Mouse (Mus musculus): ENCODE results near the gene Cd209c. TPM values are rescaled to one million over a fixed set of nuclear protein-coding genes. Genes with fewer than 3 reads are reported as not detected.

Gene Cd209c
- under 1 TPM in 1 of 2 experiments, not detected in 1; 0.34 TPM for total RNA-seq (2021)

DNA sequence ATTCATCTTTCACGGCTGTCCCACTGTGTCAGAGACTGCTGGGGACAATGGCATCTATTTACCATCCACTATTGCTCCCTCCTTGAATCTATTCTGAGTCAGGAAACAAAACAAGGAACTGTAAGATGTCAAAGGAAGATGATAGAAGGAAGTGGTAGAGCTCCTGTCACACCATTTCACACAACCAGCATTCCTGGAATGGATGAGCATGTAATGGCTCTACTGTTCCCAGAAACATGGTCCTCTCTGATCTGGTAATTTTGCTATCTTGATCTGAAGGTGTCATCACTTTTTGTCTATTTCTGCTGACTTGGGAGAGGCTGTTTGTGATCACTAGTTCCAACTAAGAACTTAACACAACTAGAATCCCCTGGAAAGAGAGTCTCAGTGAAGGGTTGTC is at the start of gene Cd209c:
TSS of gene Cd209c (minus strand) at position 101 of the 400 bp plus-strand sequence.
- intact Hi-C loops (cut with DNase I): loop anchor here (5.0 kb wide), 1 partner anchor 237 kb away; no protein-coding TSS in a partner anchor
- DNase-seq (ENCODE audit: low spot score in 2 of 2): no peak

DNA sequence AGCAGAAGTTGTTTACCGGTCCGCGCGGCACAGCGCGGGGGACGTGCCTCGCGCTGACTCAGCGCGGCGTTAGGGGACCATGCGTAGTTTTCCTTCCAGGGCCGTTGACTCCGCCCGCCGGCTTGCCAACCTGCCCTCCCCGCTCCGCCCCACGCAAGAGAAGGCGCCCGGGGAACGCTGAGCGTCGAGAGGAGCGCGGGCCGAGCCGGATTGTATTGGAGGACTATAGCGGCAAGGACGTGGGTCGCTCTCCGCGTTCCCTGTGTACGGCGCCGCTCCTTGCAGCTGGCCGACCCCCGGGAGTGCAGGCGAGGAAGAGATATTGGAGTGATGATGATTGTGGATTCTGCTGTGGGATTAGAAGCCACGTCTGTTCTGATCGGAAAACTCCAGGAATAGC is 39.7 kb upstream of the Cd209c start:
- intact Hi-C loops (cut with DNase I): no loop called here
- DNase-seq (ENCODE audit: low spot score in 2 of 2): no peak

DNA sequence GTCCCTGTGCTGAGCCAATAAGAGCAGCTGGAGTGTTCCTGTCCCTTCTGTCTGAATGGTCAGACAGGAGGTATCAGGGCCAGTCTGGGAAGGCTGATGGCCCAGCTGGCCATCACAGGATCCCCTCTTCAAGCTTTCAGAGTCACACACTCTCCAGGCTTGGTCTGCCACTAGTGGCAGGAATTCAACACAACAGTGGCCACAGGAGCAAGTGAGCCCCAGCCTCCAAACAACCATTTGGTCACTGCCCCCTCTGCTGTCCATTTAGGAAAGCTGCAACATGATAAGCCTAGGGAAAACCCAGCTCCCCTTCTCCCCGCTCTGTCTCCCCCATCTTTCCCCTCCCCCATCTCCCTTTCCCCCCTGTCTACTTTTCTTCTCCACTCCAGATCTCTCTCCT is 1.5 kb upstream of the Cd209c start:
- DNase-seq (ENCODE audit: low spot score in 2 of 2): no peak
- intact Hi-C loops (cut with DNase I): loop anchor here (5.0 kb wide), 1 partner anchor 239 kb away; no protein-coding TSS in a partner anchor

DNA sequence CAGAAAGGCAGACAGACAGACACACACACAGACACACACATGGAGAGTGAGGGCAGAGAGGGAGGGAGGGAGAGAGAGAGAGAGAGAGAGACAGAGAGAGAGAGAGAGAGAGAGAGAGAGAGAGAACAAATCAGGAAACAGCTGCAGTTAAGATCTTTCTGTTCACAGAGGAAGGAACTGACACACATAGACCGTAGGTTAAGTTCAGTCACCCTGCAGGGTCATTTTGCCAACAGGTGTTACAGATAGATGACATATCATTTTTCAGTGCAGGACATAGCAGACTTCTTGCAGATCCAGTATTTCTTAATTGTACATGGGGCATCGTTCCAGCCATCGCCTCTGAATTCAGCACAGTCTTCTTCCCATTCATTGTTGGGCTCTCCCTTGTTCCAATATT is 14.5 kb downstream of the Cd209c start:
- no peak for DNase-seq (ENCODE audit: low spot score in 2 of 2)
- intact Hi-C loops (cut with DNase I): no loop called here

DNA sequence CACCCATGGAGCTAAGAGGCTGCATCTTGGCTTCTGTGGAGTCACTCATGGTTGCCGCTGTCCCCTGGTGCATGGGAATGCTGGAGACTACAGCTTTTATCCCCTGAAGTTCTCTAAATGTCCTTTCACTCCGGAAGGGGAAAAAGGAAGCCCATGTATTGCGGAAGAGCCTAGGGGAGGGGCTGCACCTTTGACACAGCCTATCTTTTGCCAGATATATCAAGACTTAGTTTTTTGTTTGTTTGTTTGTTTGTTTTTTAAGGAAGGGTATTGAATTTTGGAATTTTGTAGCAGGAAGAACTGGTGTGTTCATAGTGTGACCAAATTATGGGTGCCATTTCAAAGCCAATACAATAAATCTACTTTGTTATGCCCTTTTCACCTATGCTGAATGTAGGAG is 27.8 kb downstream of the Cd209c start, which contains the start of gene Cd209b:
TSS of gene Cd209b (minus strand) at position 101 of the 400 bp plus-strand sequence.
- intact Hi-C loops (cut with DNase I): no loop called here
- DNase-seq (ENCODE audit: low spot score in 2 of 2): no peak

Other genes with a start within 250 kb of the Cd209c start
- not detected for gene Clec4g, start 234.1 kb downstream of the Cd209c start, total RNA-seq (2021)
- under 1 TPM in 1 of 2 experiments, not detected in 1; 0.27 TPM for gene Cd209a, start 205.8 kb downstream of the Cd209c start, total RNA-seq (2021)
- gene Cd209e, start 100.4 kb downstream of the Cd209c start, total RNA-seq (2021): not detected
- not detected for gene Cd209d, start 76.2 kb downstream of the Cd209c start, total RNA-seq (2021)
- gene Cd209b, start 27.9 kb downstream of the Cd209c start, total RNA-seq (2021): under 1 TPM; 0.50 to 0.76 TPM
- gene Cd209f, start 151.1 kb upstream of the Cd209c start, total RNA-seq (2021): not detected
- not detected for gene Cd209g, start 179.4 kb upstream of the Cd209c start, total RNA-seq (2021)
- 100 to 1,000 TPM; 104 to 117 TPM for gene Evi5l, start 211.8 kb upstream of the Cd209c start, total RNA-seq (2021)